Comparison of ENCODE assay signal across 9 mouse cellular contexts in the genomic region with DNA sequence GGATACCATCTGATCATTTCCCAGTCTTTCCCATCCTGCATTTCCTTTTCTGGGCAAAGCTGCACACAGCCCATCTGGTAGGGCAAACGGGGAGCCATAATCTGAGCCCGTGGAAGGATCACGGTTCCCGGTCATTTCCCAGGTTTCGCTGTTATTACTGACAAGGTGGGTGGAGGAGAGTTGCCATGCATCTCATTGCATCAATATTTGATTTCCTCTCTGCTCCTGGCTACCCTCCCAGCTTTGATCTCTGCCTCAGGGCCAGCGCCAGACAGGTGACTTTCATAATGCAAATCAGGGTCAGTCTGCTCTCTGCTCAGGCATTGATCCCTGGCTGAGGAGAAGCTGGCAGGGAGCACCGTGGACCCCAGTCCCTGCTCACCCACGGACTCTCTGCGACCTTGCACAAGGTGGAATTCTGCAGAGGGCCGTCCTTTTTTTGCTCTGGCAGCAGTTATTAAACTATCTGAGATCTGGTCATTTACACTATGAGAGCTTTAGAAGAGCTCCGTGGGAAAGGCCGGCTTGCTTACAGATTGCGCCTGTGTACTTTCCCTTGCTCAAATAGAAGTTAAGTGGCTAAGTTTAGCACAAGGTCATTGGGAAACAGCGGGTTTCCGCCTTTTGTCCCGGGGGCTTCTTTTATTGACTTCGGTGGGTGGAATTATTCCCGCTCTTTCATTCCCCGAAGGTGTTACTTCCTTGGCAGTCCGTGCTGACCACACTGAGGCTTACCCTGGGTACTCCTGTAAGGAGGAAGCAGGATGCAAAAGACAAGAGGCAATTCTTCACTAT.
DNase-seq lines count a peak whose midpoint lies in the region; ATAC-seq lines count a peak whose summit lies in the region.
"Had no signal": no experiment of that assay in that cellular context is flagged by ENCODE, and none has a peak within 500 bp of the region (broad histone marks: within the 10 kb centered on the region; RNA-seq: fewer than 3 reads in every experiment).

No protein-coding gene starts in this region.

- H3K27me3 ChIP-seq in hindbrain, embryonic 15.5 days: no peaks in the 10 kb centered on the region
- H3K27me3 ChIP-seq in hindbrain, embryonic 10.5 days (ENCODE audit: insufficient read depth, poor library complexity, severe bottlenecking): 0 out of 2 replicates have a peak, but pooled peaks cover 6% of the 10 kb centered on the region
- no peaks in the 10 kb centered on the region for H3K27me3 ChIP-seq in intestine, embryonic 15.5 days (replicated peaks)
- H3K27me3 ChIP-seq in liver, embryonic 15.5 days: no peaks in the 10 kb centered on the region
- H3K27me3 ChIP-seq in stomach, embryonic 15.5 days (replicated peaks): no peaks in the 10 kb centered on the region

- ATAC-seq in hindbrain, embryonic 15.5 days (ENCODE audit: low FRiP score, low read depth): peak; percentile 48; the same call in 1 of the 2 replicates
- ATAC-seq in intestine, embryonic 15.5 days: peak; percentile 80
- peak; percentile 84 for ATAC-seq in liver, embryonic 15.5 days (ENCODE audit: insufficient read depth)
- peak; percentile 83 for ATAC-seq in stomach, embryonic 15.5 days (ENCODE audit: insufficient read depth, low FRiP score, low read depth)

- no peaks in the 10 kb centered on the region for H3K9me3 ChIP-seq in hindbrain, embryonic 15.5 days
- H3K9me3 ChIP-seq in hindbrain, embryonic 10.5 days: no peaks in the 10 kb centered on the region
- no peaks in the 10 kb centered on the region for H3K9me3 ChIP-seq in intestine, embryonic 15.5 days
- no peaks in the 10 kb centered on the region for H3K9me3 ChIP-seq in liver, embryonic 15.5 days (replicated peaks)
- H3K9me3 ChIP-seq in stomach, embryonic 15.5 days: no peaks in the 10 kb centered on the region

- peak overlapping the region; percentile 22 for H3K4me2 ChIP-seq in hindbrain, embryonic 15.5 days
- H3K4me2 ChIP-seq in intestine, embryonic 15.5 days (replicated peaks): peak overlapping the region; percentile 41
- H3K4me2 ChIP-seq in liver, embryonic 15.5 days: peak overlapping the region; percentile 48
- peak overlapping the region; percentile 42 for H3K4me2 ChIP-seq in stomach, embryonic 15.5 days

- H3K9ac ChIP-seq in hindbrain, embryonic 15.5 days: no peak overlapping the region
- H3K9ac ChIP-seq in intestine, embryonic 15.5 days: no peak overlapping the region
- no peak overlapping the region for H3K9ac ChIP-seq in liver, embryonic 15.5 days
- H3K9ac ChIP-seq in stomach, embryonic 15.5 days: no peak overlapping the region

- WGBS in hindbrain, embryonic 15.5 days: 43% methylated on average over 20 of the region's 20 CpGs
- WGBS in hindbrain, embryonic 10.5 days: 54% methylated on average over 20 of the region's 20 CpGs
- 18% methylated on average over 20 of the region's 20 CpGs for WGBS in intestine, embryonic 15.5 days
- WGBS in liver, embryonic 15.5 days (ENCODE audit: insufficient replicate concordance): 21% methylated on average over 20 of the region's 20 CpGs
- WGBS in stomach, embryonic 15.5 days: 21% methylated on average over 20 of the region's 20 CpGs

- H3K36me3 ChIP-seq in hindbrain, embryonic 15.5 days: no peaks in the 10 kb centered on the region
- no peaks in the 10 kb centered on the region for H3K36me3 ChIP-seq in hindbrain, embryonic 10.5 days
- no peaks in the 10 kb centered on the region for H3K36me3 ChIP-seq in intestine, embryonic 15.5 days
- H3K36me3 ChIP-seq in liver, embryonic 15.5 days (replicated peaks): no peaks in the 10 kb centered on the region
- no peaks in the 10 kb centered on the region for H3K36me3 ChIP-seq in stomach, embryonic 15.5 days

- no peak for DNase-seq in hindbrain, embryonic 10.5 days (ENCODE audit: low spot score)
- DNase-seq in B cell, adult 2 months: no peak
- no peak for DNase-seq in spleen, postnatal 4 days (ENCODE audit: low spot score in 2 of 2)
- no peak for DNase-seq in gastrocnemius, postnatal 10 days
- DNase-seq: right cerebral cortex, postnatal 14 days had no signal

- no peak overlapping the region for H3K4me3 ChIP-seq in hindbrain, embryonic 15.5 days
- H3K4me3 ChIP-seq in hindbrain, embryonic 10.5 days: no peak overlapping the region
- no peak overlapping the region for H3K4me3 ChIP-seq in intestine, embryonic 15.5 days (replicated peaks)
- H3K4me3 ChIP-seq in liver, embryonic 15.5 days (replicated peaks): peak overlapping the region; percentile 20; the same call in 1 of the 2 replicates
- H3K4me3 ChIP-seq in stomach, embryonic 15.5 days (replicated peaks): peak overlapping the region; percentile 16

- H3K4me1 ChIP-seq in hindbrain, embryonic 15.5 days (replicated peaks): peaks cover 17% of the 10 kb centered on the region
- H3K4me1 ChIP-seq in hindbrain, embryonic 10.5 days (replicated peaks): peaks cover 19% of the 10 kb centered on the region
- H3K4me1 ChIP-seq in intestine, embryonic 15.5 days (replicated peaks): peaks cover 5% of the 10 kb centered on the region
- no peaks in the 10 kb centered on the region for H3K4me1 ChIP-seq in liver, embryonic 15.5 days (replicated peaks)
- H3K4me1 ChIP-seq in stomach, embryonic 15.5 days: peaks cover 6% of the 10 kb centered on the region

- H3K27ac ChIP-seq in hindbrain, embryonic 15.5 days (replicated peaks): no peak overlapping the region; the same call in 1 of the 2 replicates
- no peak overlapping the region; the same call in 1 of the 2 replicates for H3K27ac ChIP-seq in hindbrain, embryonic 10.5 days
- H3K27ac ChIP-seq in intestine, embryonic 15.5 days: peak overlapping the region; percentile 19; the same call in 1 of the 2 replicates
- 0 out of 2 replicates have a peak overlapping the region, but pooled peaks have one; percentile 48 for H3K27ac ChIP-seq in liver, embryonic 15.5 days (replicated peaks)
- peak overlapping the region; percentile 52 for H3K27ac ChIP-seq in stomach, embryonic 15.5 days

Comparison
In these comparisons a context has a peak if more than half of its experiments do, and no peak if none do; other contexts are left out.
1. H3K27ac ChIP-seq: peak in intestine, embryonic 15.5 days (single experiment), liver, embryonic 15.5 days (single experiment) and stomach, embryonic 15.5 days (single experiment); none in hindbrain, embryonic 15.5 days (single experiment) and hindbrain, embryonic 10.5 days (single experiment).
2. H3K4me3 ChIP-seq: peak in liver, embryonic 15.5 days (single experiment) and stomach, embryonic 15.5 days (single experiment); none in hindbrain, embryonic 15.5 days (single experiment), hindbrain, embryonic 10.5 days (single experiment) and intestine, embryonic 15.5 days (single experiment).
3. Peak in every context shown above with its lines, with median percentiles within 50 percentile points of each other: ATAC-seq and H3K4me2 ChIP-seq.